Mouse (Mus musculus) ES-Bruce4 (cell line): ENCODE data around the gene Prpsap1. TPM values are rescaled to one million over a fixed set of nuclear protein-coding genes. Genes with fewer than 3 reads are reported as not detected.
"Not testable (repeated sequence)": the region's sequence is repeated elsewhere in the genome, so short reads cannot be mapped to it uniquely, and the experiment has no call there.

ENCODE experiments used
- H3K27ac ChIP-seq: 2 replicates; pipeline ENCODE4 v1.5.1; 2012; ENCODE audit warnings: low read length, inconsistent platforms; ENCODE audit not compliant: insufficient read depth
- H3K27me3 ChIP-seq: 2 replicates; pipeline ENCODE4 v1.6.1; 2012; ENCODE audit warnings: mild to moderate bottlenecking, low read length, inconsistent platforms; ENCODE audit not compliant: control insufficient read depth, poor library complexity, insufficient read depth, severe bottlenecking
- H3K36me3 ChIP-seq: 2 replicates; pipeline ENCODE4 v1.6.1; 2012; ENCODE audit warnings: inconsistent platforms, mild to moderate bottlenecking, low read length, moderate library complexity; ENCODE audit not compliant: control insufficient read depth, poor library complexity, insufficient read depth, severe bottlenecking
- H3K4me1 ChIP-seq: one replicate; pipeline ENCODE4 v1.8.1; 2011; ENCODE audit warnings: low read length; ENCODE audit not compliant: control insufficient read depth, insufficient read depth
- H3K4me3 ChIP-seq: 2 replicates; pipeline ENCODE4 v1.5.1; 2011; ENCODE audit warnings: low read depth, mild to moderate bottlenecking, low read length
- H3K9ac ChIP-seq: 2 replicates; pipeline ENCODE4 v1.6.1; 2012; ENCODE audit warnings: low read depth, mild to moderate bottlenecking, inconsistent platforms; ENCODE audit not compliant: poor library complexity, severe bottlenecking
- H3K9me3 ChIP-seq: replicated peaks from 2 replicates; pipeline ENCODE4 v1.6.1; 2012; ENCODE audit warnings: mild to moderate bottlenecking, low read length, inconsistent platforms; ENCODE audit not compliant: control insufficient read depth, poor library complexity, insufficient read depth, severe bottlenecking
- CTCF ChIP-seq: IDR thresholded peaks from one replicate; pipeline ENCODE4 v1.8.1; 2011; ENCODE audit warnings: low read depth, low read length
- EP300 ChIP-seq: IDR thresholded peaks from 2 replicates; pipeline ENCODE4 v1.6.1; 2011; ENCODE audit warnings: low read depth, low read length; ENCODE audit not compliant: insufficient read depth
- POLR2A ChIP-seq: IDR thresholded peaks from one replicate; pipeline ENCODE4 v1.8.1; 2011; ENCODE audit warnings: low read length; ENCODE audit not compliant: insufficient read depth
- polyA plus RNA-seq: library from polyadenylated mRNA; stranded (reverse); fragments of >200 nt; gene quantifications from 2 replicates; pipeline ENCODE4 v1.2.4, GENCODE M21; 2011; ENCODE audit warnings: low read depth; ENCODE audit not compliant: missing spikeins, insufficient read depth, insufficient read length

Prpsap1 gene
- polyA plus RNA-seq, 1 experiment: 116 TPM

- Histone ChIP-seq H3K27me3 (no peaks in the 10 kb centered on the region), H3K9ac (no peak overlapping the region), H3K9me3 (no peaks in the 10 kb centered on the region), H3K4me1 (no peaks in the 10 kb centered on the region), H3K36me3 (peaks cover 63% of the 10 kb centered on the region), H3K27ac (no peak overlapping the region), H3K4me3 (no peak overlapping the region)
- TF ChIP-seq CTCF: no peak
- no peak for TF ChIP-seq EP300
- TF ChIP-seq POLR2A: no peak
These were observed 17.3 kb downstream of the Prpsap1 start for GRCm38 (mm10) chr11:116476696-116477095.

- Histone ChIP-seq H3K27ac (no peak overlapping the region), H3K9me3 (no peaks in the 10 kb centered on the region), H3K9ac (no peak overlapping the region), H3K4me1 (no peaks in the 10 kb centered on the region), H3K27me3 (no peaks in the 10 kb centered on the region), H3K36me3 (peaks cover 69% of the 10 kb centered on the region), H3K4me3 (no peak overlapping the region)
- no peak for TF ChIP-seq EP300
- no peak for TF ChIP-seq CTCF
- no peak for TF ChIP-seq POLR2A
These were observed 18.0 kb downstream of the Prpsap1 start for GRCm38 (mm10) chr11:116476041-116476440.

GRCm38 (mm10) chr11:116472275-116472674 is 21.7 kb downstream of the Prpsap1 start:
- peaks cover 46% of the 10 kb centered on the region for H3K36me3 ChIP-seq

GRCm38 (mm10) chr11:116470896-116471295 is 23.1 kb downstream of the Prpsap1 start:
- Histone ChIP-seq H3K27me3 (no peaks in the 10 kb centered on the region), H3K9ac (no peak overlapping the region), H3K27ac (no peak overlapping the region), H3K4me1 (no peaks in the 10 kb centered on the region), H3K9me3 (no peaks in the 10 kb centered on the region), H3K4me3 (no peak overlapping the region), H3K36me3 (peaks cover 37% of the 10 kb centered on the region)
- TF ChIP-seq POLR2A (no peak), CTCF (no peak), EP300 (no peak)

More at GRCm38 (mm10) chr11:116472275-116472674, 21.7 kb downstream of the Prpsap1 start:
- Histone ChIP-seq H3K4me3 (no peak overlapping the region), H3K4me1 (no peaks in the 10 kb centered on the region), H3K9me3 (no peaks in the 10 kb centered on the region), H3K9ac (no peak overlapping the region), H3K27ac (no peak overlapping the region), H3K27me3 (no peaks in the 10 kb centered on the region)
- TF ChIP-seq EP300: no peak
- no peak for TF ChIP-seq CTCF
- no peak for TF ChIP-seq POLR2A

- TF ChIP-seq CTCF: no peak
- peaks cover 31% of the 10 kb centered on the region for H3K36me3 ChIP-seq
These were observed 23.8 kb downstream of the Prpsap1 start for GRCm38 (mm10) chr11:116470249-116470648.

GRCm38 (mm10) chr11:116468338-116468737 is 25.7 kb downstream of the Prpsap1 start:
- not testable (repeated sequence) for H3K27ac ChIP-seq, H3K9me3 ChIP-seq, H3K27me3 ChIP-seq, H3K9ac ChIP-seq, H3K4me3 ChIP-seq, H3K4me1 ChIP-seq
- peaks cover 19% of the 10 kb centered on the region for H3K36me3 ChIP-seq

More at GRCm38 (mm10) chr11:116470249-116470648, 23.8 kb downstream of the Prpsap1 start:
- H3K9ac ChIP-seq: no peak overlapping the region
- no peak overlapping the region for H3K4me3 ChIP-seq
- no peak overlapping the region for H3K27ac ChIP-seq
- no peaks in the 10 kb centered on the region for H3K9me3 ChIP-seq
- no peaks in the 10 kb centered on the region for H3K27me3 ChIP-seq
- no peaks in the 10 kb centered on the region for H3K4me1 ChIP-seq

- Histone ChIP-seq H3K4me3 (no peak within 1 kb of the TSS), H3K36me3 (peaks cover 5% of the 10 kb centered on the region; the same call in 1 of the 2 replicates), H3K4me1 (no peaks in the 10 kb centered on the region), H3K27ac (no peak within 1 kb of the TSS), H3K9me3 (no peaks in the 10 kb centered on the region), H3K9ac (no peak within 1 kb of the TSS), H3K27me3 (no peaks in the 10 kb centered on the region)
- TF ChIP-seq CTCF: no peak
- TF ChIP-seq POLR2A: no peak
- TF ChIP-seq EP300: no peak
These were observed 27.9 kb downstream of the Prpsap1 start, which contains the start of gene Qrich2 for GRCm38 (mm10) chr11:116466141-116466540. Gene Qrich2, minus strand, starts transcription at chr11:116466241.
